Mouse (Mus musculus) gastrocnemius, postnatal 25 days (tissue): ENCODE results near the gene Ganc. TPM values are rescaled to one million over a fixed set of nuclear protein-coding genes. Genes with fewer than 3 reads are reported as not detected.

Experiments used
- DNase-seq: peaks from one replicate; pipeline ENCODE4 v3.0.0; 2022
- long read RNA-seq, 2 experiments: library from polyadenylated mRNA; stranded (forward); transcript quantifications; one replicate each; pipeline ENCODE4 v2.0.0; 2021
- total RNA-seq, 2 experiments: library from RNA; stranded (reverse); gene quantifications; 1 replicate in 1 of 2; 2 replicates in 1 of 2; pipeline ENCODE4 v1.2.3; 2021

Ganc gene
- 10 to 100 TPM; 30.7 to 31.5 TPM for total RNA-seq
- long read RNA-seq, experiment 1, full-length matches to known transcripts, result 7 of 11 reads
- long read RNA-seq, experiment 1, partial matches to known transcripts, result 0 of 11 reads
- long read RNA-seq, experiment 1, other reads (novel, unspliced or antisense), result 4 of 11 reads
- long read RNA-seq, experiment 2, full-length matches to known transcripts, result 6 of 14 reads
- long read RNA-seq, experiment 2, partial matches to known transcripts, result 5 of 14 reads
- long read RNA-seq, experiment 2, other reads (novel, unspliced or antisense), result 3 of 14 reads

DNA sequence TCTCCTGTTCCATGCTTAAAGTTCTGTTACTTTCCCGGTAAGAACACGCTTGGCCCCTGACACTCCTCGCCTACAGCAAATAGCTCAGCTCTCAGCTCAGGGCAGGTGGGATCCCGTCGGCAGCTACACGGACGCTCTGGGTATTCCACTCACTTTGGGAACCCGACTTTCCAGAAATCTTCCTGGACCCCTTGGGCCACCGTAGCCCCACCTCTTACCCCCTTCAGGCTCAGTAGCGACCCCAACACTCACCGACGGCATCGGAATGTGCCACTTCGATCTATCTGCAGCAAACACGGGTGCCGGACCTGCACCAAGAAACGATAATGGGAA, at the start of gene Ganc:
Ganc (plus strand) TSS at position 244 of the 333 bp plus-strand sequence.
- no peak for DNase-seq

DNA sequence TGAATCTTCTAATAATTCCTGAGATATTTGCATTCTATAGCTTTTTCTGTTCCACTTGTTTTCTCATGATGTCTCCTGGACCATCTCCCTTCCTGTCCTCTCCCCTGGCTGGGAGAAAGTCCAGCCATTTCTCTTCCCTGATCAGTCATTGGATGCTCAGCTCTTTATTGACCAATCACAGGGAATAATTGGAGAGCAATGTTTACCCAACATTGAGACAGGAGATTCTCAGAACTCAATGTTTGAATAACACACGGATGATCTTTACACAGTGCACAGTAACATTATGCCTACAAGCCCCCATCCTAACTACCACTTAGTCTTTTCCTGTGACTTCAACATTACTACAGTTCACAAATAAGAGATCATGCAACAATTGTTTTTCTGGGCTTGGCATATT, 43.3 kb upstream of the Ganc start:
- DNase-seq, result no peak

DNA sequence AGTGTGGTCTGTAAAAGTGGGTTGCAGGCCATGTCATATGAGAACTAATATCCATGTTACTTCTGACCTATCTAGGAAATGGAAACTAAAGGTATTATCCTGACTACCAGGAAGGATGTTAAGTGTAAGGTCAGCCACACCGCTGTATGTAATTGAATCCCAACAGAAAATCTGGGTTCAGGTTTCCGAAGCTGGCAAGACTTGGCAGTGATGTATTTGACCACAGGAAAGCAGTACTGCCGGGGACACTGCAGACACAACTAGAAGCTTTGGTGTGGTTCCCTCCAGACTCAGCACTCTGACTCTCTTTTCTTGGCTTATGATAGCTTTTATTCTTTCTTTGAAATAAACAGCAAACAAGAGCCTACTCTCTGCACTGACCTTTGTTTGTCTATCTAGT, 37.2 kb upstream of the Ganc start:
- DNase-seq, result no peak

DNA sequence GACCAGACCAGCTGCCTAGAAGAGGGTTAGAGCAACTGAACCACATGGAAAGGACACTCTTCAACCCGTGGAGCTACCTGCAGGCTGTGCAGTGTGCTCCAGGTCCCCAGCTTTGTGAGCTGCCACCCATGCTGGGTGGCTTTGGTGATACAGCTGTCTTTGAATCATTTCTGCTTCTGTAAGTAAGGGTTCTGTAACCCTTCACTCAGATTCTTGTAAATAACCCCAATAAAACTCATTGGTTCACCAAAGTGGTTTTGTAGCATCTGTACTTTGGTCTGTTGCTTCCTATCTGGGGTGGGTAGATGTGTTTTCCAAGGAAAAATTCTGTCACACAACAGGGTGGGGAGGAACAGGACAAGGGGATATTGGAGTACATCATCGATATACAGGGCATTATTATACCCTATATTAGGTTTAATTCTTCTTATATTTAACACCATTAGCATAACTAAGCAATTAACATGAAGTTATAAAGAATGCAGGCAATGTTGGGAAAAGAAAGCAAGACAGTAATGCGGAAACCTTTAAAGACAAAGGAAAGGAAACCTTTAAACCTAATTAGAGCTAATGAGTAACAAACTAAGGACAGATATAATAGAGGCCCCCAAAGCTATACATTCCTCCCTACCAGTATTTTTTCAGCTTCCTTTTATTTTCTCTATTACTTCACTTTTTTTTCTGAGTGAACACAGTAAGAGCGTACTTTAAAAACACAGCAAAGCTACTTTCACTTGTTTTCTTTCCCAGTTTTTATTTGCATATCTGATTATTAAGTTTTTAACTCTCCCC, 36.1 kb upstream of the Ganc start:
- no peak for DNase-seq

DNA sequence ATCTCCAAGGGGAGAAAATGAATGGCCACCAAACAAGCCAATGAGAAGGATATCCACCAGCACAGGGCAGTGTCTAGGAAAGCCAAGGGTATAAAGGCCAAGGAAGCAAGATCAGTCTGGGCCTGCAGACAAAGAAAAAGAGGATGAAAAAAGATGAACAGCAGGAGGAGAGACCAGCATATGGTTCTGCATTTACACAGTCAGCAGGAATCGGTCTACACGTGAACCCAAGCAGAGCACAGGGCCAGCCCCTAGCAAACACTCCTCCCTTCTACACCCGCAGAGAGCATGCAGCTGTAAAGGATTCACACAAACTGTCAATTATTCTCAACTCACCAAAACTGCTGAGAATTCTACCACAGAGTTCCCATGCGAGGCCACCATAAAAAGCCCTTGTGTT, 29.8 kb upstream of the Ganc start:
- no peak for DNase-seq

DNA sequence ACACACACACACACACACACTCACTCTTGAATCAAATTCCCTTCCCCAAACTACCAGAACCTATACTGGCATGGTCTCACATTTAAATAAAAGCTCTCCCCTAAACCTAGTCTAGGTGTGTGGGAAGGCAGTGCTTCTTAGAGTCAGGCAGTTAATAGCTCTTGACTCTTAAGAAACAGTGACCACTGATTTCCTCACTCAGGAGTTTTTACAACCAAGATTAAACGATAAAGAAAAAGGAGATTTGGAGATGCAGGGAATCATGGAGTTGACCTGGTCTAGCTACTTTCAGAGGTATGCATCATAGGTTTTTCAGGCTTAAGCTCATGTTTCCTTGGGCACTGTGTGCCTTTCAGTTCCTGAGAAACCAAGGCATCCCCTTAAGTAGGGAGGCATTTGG, 17.4 kb upstream of the Ganc start:
- no peak for DNase-seq

DNA sequence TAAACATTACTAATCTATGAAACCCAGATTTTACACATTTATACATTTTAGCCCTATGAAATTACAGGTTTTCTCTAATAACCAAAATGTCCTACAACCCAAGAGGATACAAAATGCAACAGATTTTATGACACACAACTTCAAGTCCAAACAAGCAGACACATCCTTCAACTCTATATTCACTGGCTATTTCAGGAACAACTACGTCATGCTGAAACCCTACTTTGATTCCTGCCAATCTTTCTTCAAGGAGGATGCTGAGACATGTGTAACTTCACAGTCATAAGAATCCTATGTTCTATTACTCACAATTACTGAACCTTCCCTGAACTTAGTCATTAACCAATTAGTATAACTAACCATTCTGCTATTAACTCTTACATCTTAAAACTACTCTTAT, 16.4 kb upstream of the Ganc start:
- no peak for DNase-seq

DNA sequence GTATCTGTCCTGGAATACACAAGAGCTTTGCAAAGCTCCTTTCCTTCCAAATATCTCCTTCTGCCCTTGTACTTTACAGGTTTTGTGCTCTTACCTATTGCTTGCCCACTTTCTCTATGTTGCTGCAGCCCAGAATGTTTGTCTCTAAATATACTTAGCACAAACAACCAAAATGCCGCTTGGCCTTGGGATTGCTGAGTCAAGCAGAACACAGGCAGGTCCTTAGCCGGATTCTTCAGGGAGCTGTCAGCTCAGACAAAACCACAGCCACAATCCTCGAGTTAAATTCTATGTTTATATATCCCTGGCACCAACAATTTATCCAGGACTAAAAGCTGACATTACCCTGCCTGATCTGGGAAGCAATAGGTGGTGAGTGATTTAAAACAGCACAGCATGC, 14.3 kb upstream of the Ganc start:
- DNase-seq, result no peak

DNA sequence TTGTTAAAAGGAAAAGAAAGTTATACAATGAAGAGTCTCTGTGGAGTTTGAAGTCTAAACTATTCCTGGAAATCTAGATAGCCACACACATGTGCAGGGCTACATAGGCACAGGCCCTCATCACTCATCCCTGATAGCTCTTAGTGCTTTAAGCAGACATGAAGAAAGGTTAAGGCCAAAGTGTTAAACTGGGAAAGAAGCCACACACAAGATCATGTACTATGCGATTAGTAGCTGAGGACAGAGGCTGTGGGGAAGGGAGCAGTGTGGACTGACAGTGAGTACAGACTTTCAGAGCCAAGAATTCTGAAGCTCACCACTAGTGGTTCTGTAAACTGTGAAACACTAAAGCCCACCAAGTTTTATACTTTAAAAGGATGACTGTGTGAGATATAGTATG, 12.8 kb upstream of the Ganc start:
- DNase-seq, result no peak

DNA sequence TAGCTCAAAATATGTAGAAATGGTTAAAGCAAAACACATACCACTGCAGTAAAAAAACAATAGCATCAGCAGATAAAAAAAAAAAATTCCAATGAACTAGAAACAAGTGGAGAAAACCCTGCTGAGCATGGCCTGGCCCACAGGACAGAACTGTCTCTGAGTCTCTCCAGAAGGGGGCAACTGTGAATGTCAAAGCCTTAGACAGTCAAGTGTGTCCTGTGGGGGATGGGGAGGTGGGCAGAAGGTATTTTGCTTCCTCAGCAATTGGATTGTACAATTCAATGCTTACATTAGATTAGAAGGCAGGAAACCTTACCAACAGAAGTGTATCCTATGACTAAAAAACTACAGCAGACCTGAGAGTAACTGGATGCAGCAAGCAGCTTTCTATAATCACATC, 11.3 kb upstream of the Ganc start:
- no peak for DNase-seq

DNA sequence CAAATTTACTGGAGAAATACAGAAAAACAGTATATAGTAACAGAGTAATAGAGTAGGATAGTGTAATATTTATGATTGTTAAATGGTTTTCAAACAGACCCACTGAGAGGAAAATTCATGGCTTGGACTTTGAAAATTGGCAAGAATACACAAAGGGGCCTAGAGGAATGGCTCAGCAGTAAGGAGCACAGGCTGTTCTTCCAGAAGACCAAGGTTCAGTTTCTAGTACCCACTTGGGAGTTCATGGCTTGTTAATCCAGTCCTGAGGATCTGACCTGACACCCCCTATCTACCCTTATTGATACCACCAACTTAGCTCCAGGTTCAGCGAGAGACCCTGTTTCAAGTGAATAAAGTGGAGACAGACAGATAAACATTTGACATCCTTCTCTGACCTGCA, 5.7 kb upstream of the Ganc start:
- DNase-seq, result no peak

DNA sequence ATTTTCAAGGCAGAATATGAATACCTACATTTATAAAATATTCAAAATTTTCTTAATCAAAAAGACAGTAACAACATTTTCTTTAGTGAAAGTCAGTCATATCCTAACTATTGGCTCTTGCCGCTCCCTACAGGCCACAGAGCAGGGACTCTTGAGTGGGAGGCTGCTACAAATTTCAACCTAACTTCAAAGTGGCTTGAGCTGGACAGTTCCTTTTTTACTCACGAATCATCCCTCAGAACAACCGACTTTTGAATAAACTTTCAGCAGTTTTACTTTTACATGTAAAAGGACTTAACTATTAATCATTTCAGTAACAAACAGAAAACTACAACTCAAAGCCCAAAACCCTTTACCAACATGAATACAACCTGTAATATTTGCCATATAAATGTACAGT, 883 bp upstream of the Ganc start:
- DNase-seq, result no peak

DNA sequence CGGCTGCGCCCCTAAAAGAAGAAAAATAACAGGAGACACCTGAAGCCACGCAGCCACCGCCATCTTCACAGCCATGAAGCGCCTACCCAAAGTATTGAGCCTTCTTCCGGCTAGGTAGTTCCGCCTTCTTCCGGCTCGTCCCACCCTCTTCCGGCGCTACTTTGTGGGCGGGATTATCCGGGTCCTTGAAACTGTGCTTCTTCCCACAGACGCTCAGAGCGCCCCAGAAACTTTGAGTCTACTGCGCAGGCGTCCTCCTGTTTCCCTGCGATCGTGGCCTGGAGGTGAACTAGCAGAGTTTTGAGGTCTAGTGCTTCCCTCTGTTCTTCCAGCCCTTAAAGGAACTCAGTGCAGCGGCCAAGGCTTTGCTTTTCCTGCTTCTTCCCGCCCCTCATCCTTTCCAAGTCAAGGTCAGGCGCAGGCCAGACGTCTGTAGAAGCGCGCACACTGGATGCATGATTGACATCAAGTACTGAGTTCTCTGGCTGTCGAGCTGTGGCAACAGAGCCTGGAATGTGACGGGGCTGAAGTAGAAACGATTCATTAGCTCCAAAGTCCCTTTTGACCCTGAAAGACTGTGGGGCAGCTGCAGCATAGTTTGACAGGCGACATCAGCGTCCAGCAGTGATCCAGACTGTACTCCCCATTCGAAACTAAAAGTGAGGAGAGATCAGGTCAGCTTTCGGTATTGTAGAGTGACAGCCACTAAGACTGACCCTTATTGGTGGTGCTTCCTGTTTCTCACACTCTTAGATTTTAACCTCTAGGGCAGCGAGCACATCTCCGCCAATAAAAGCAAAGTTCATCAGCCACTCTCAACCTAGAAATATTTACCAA, 508 bp downstream of the Ganc start, which contains the start of gene Tmem87a:
Tmem87a (minus strand) TSS at position 128 of the 837 bp plus-strand sequence.
- DNase-seq, result peak; percentile 94

DNA sequence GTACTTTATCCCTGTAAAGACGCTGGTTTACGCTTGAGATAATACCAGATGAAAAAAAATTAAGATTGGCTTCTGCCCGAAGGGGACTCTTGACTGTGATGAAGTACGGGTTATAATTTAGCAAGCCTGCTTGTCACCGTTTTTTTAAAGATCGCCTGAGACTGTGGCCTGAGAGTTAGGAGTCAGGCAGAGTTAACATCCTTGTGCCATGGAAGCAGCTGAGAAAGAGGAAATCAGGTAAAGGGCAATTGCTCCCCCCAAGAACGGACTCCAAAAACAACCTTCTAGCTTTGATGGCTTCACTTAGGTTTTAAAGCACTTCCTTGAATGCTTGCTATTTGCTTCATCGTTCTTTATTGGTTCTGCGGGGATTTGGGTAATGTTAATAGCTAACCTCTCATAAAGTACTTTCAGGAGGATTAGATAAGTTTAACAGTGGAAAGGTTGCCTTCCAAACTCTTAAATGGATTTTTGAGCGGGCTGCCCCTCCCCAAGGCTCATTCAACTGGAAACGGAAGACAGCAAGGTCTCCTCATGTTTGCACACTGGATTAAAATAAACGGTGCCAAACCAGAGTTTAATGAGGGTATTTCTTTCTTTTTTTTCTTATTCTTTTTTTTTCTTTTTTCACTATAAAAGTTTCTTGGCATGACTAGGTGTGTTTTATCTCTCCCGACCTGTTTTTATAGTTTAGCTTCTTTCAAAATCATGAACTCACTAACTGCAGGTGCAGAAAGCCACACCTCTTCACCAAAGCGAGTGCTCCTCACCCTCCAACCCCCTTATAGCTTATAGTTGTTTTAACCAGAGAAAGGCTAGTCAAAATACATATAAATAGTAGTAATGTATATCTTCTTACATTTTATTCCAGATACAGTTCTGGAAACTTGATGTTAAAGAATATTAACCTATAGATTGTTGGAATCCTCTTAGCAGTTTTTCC, 1.4 kb downstream of the Ganc start:
- DNase-seq, result no peak

DNA sequence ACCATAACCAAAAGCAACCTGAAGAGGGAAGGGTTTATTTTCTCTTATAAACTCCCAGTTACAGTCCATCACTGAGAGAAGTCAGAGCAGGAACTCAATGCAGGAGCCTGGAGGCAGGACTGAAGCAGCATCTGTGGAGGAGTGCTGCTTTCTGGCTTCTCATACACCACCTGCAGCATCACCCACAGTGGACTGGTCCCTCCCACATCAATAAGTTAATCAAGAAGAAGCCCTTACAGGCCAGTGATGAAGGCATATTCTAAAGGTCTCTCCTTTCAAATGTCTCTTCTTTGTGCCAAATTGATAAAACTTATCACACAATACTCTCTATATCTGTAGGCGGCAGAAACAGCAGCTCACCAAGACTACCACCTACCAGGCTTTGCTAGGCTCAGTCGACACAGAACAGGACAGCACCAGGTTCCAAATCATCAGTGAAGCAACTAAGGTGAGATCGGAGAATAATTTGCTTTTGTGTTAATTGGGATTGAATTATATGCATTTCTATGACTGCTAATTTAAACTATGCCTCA, 7.5 kb downstream of the Ganc start:
- no peak for DNase-seq

DNA sequence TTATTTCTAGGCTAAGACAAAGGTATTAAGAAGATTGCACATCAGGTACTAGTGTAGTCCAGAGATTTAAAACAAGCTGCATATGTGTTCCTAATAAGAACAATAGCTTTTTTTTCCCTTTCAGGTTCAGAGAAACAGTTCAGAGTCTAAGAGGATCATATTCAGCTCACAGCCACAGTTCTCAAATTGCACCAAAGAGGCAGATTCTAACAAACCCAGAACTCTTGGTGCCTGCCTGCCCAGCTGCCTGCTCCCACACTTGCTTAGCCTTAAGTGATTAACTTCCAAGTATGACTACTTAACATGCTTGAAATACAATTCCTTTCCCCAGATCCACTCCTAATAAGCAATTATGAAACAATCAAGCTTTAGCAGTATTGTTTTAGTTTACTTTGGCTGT, 10.4 kb downstream of the Ganc start:
- DNase-seq, result no peak

DNA sequence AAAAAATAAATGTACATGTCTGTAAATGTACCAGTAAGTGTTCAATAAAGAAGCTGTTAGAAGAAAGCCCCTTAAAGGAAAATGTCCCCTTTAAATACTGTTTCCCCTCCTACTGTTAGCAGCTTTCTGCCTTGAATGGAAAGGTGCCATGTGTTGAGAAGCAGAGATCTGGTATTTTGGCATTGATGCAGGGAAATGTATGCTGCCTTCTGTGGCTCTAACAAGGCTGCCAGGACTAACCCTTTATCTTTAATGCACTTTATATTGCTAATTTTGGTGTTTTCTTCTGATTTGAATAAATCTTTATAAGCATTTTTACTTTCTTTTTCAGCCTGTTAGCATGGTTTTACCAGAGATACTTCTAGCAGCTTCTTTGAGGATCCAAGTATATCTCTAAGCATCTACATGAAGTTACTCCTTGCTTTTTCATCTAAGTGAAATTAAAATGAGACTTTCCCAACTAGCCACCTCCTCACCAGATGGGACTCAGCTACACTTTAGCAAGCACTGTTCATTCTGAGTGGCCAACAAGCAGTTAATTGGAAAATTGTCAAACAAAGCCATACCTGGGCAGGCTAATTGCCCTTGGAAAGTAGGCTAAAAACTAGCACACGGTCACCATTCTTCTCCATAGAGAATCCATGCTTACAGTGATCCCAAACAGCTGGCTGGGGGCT, 11.2 kb downstream of the Ganc start:
- no peak for DNase-seq

DNA sequence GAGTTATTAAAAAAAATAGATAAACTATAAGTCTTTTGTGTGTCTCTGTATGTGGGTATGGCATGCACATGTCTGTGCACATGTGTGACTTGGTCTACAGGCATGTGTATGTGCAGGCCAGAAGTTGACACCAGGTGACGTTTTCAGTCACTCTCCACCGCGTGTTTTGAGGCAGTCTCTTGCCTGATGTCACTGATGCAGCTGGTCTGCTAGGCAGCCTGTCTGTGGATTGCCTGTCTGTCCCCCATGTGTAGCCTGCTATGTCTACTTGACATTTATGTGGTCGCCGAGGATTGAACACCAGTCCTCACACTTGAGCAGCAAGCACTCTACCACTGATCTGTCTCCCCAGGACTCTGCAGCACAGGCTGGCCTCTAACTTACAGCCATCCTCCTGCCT, 20.7 kb downstream of the Ganc start:
- no peak for DNase-seq

DNA sequence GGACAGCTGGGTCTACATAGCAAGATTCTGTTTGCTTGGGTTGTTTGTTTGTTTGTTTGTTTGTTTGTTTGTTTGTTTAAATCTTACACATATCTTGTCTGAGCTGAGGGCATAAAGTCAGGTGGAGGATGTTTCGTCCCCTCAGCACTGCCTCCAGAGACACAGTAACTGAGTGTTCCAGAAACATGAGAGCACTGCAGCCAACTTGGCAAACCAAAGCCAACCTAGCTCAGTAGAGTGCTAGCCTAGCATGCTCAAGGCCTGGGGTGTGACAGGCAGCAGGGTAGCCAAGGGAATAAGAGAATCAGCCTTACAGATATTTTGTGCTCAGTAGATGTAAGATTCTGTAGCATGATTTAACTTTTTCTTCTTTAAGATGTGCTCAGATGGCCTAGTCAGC, 40.8 kb downstream of the Ganc start:
- DNase-seq, result peak; percentile 47

DNA sequence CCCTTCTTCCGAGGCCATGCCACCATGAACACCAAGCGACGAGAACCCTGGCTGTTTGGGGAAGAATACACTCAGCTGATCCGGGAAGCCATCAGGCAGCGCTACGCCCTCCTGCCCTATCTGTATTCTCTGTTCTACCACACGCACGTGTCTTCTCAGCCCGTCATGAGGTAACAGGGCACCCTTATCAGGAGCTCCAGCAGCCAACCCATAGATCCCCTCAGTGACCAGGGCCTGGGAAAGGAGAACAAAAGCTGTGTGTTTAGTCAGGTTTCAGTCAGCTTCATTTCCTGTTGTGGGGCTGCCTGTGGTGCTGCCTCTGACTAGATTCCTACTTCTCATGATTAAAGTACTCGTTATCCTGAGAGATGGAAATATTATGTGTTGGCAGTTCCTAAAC, 42.7 kb downstream of the Ganc start:
- DNase-seq, result no peak

DNA sequence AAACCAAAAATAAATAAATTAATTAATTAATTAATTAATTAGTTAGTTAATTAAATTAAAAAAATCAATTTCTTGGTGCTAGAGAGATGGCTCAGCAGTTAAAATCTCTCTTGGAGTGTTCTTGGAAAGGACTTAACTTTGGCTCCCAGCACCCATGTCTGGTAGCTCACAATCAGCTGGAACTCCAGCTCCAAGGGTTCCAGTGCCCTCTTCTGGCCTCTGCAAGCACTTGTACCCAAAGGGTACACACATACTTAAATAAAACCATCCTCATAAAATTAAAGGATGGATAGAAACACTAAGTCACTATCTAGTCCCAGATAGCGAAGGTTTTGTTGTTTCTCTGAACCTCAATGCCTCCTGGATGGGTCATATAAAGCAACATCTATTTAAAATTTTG, 43.6 kb downstream of the Ganc start:
- no peak for DNase-seq
